Mouse (Mus musculus) hindbrain, postnatal 0 days (tissue): ENCODE results near the gene Noxo1. TPM values are rescaled to one million over a fixed set of nuclear protein-coding genes. Genes with fewer than 3 reads are reported as not detected.

Experiments
- ATAC-seq: fragments of 200-750 bp; cut with Nextera tagmentation; 2 replicates; pipeline ENCODE4 v1.8.0; 2017; ENCODE audit warnings: mild to moderate bottlenecking, moderate TSS enrichment, moderate library complexity
- DNase-seq: peaks from one replicate; pipeline ENCODE4 v3.0.0-alpha.2; 2015; ENCODE audit warnings: low spot score
- H3K27ac ChIP-seq: fragments of 300-500 bp; sonication (generic); 2 replicates; pipeline ENCODE4 v1.5.1; 2014; ENCODE audit warnings: mild to moderate bottlenecking
- H3K27me3 ChIP-seq: fragments of 300-500 bp; sonication (generic); 2 replicates; pipeline ENCODE4 v1.6.1; 2014; ENCODE audit warnings: low read length, mixed read lengths; ENCODE audit not compliant: insufficient read depth
- H3K36me3 ChIP-seq: fragments of 300-500 bp; sonication (generic); 2 replicates; pipeline ENCODE4 v1.6.1; 2014; ENCODE audit warnings: low read length, mixed read lengths; ENCODE audit not compliant: insufficient read depth
- H3K4me1 ChIP-seq: fragments of 300-500 bp; sonication (generic); 2 replicates; pipeline ENCODE4 v1.6.1; 2014; ENCODE audit warnings: antibody characterized with exemption, low read length, mixed read lengths; ENCODE audit not compliant: insufficient read depth
- H3K4me2 ChIP-seq: fragments of 300-500 bp; sonication (generic); 2 replicates; pipeline ENCODE4 v1.6.1; 2014; ENCODE audit warnings: low read depth, mild to moderate bottlenecking, low read length, moderate library complexity, mixed read lengths
- H3K4me3 ChIP-seq: fragments of 300-500 bp; sonication (generic); 2 replicates; pipeline ENCODE4 v1.5.1; 2014; ENCODE audit warnings: low read length
- H3K9ac ChIP-seq: fragments of 300-500 bp; sonication (generic); replicated peaks from 2 replicates; pipeline ENCODE4 v1.6.1; 2014; ENCODE audit warnings: mild to moderate bottlenecking, low read length, moderate library complexity, mixed read lengths
- H3K9me3 ChIP-seq: fragments of 300-500 bp; sonication (generic); 2 replicates; pipeline ENCODE4 v1.6.1; 2016; ENCODE audit warnings: low read length, mixed read lengths
- CTCF ChIP-seq: IDR thresholded peaks from 2 replicates; pipeline ENCODE4 v1.5.1; 2016; ENCODE audit warnings: antibody characterized with exemption, control low read depth, low read depth
- WGBS: fragments of 180-500 bp; shearing (Covaris S2); extraction: QIAGEN DNeasy Blood & Tissue Kit; methylation state at CpG from one replicate; pipeline ENCODE4 v1.1.7; 2014; 5-methylcytosine and 5-hydroxymethylcytosine counted together
- polyA plus RNA-seq: library from polyadenylated mRNA; unstranded; fragments of >200 nt; fragmentation: Nextera tagmentation; extraction: Ambion mirVana; gene quantifications from 2 replicates; pipeline ENCODE4 v1.2.1, GENCODE M21; 2015
- total RNA-seq: library from RNA; depleted of rRNA; stranded (reverse); fragments of >200 nt; gene quantifications from 2 replicates; pipeline ENCODE4 v1.2.3, GENCODE M21; 2014; rRNA removed

The Noxo1 gene
- total RNA-seq (6.1 and 8.1 TPM in 2 replicates), polyA plus RNA-seq (1.4 and 2.2 TPM in 2 replicates)

DNA sequence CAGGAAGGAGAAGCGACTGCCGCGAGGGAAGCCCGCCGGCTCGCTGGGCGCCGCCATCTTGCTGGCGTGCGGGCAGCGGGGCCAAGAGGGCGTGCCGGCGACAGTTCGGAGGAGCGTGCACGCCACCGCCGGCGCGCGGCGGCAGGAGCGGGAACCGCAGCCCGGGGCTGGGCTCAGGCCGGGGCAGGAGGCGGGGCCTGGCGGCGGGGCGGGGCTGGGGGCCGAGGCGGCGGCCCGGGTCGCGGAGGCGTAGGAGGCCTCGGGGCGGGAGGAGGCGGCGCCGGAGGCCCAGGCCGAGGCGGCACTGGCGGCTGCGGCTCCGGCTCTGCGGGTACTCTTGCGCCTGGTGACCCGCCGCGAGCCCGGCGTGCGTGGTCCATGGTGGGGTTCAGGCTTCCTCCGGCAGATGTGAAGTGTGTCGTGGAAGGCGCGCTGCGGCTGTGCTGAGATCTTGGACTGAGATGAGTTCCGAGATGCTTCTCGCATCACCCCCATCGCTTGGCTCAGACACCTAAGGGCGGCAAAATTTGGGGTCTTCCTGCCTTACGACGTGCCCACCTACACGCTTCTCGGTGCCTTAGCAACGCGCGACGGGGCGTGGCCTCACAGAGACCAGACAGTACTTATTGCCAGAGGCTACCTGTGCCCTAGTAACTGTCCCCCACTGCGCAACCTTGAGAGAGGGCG lies at the start of gene Noxo1, which contains the start of gene Gfer:
Gene Noxo1, plus strand, starts transcription at position 224 of the 687 bp plus-strand sequence.
Gene Gfer, minus strand, starts transcription at position 146 of the 687 bp plus-strand sequence.
- H3K36me3 ChIP-seq: peaks cover 24% of the 10 kb centered on the region
- peak within 1 kb of the TSS; percentile 73 for H3K9ac ChIP-seq
- TF ChIP-seq CTCF: no peak
- under 1% methylated on average over 62 of the region's 76 CpGs for WGBS
- peak within 1 kb of the TSS; percentile 83 for H3K4me2 ChIP-seq
- H3K27ac ChIP-seq: peak within 1 kb of the TSS; percentile 91
- peak within 1 kb of the TSS; percentile 77 for H3K4me3 ChIP-seq
- H3K27me3 ChIP-seq: no peaks in the 10 kb centered on the region
- peak; percentile 94 for DNase-seq
- peak; percentile 91 for ATAC-seq
- H3K9me3 ChIP-seq: no peaks in the 10 kb centered on the region
- H3K4me1 ChIP-seq: peaks cover 5% of the 10 kb centered on the region

DNA sequence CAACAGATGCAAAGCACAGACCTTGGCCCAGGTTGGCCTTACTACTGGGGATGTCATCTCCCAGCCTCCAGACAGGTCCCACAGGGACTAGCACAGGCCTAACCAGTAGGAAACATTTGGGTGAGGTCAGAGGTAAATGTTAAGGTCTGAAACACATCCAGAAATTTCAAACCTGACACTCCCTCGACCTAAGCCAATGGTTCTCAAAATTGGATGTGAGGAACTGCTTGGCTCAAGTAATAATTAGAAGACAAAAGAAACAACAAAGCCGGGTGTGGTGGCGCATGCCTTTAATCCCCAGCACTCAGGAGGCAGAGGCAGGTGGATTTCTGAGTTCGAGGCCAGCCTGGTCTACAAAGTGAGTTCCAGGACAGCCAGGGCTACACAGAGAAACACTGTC lies 49.7 kb upstream of the Noxo1 start:
- no peak for TF ChIP-seq CTCF
- Histone ChIP-seq H3K9me3 (no peaks in the 10 kb centered on the region), H3K4me1 (peaks cover 4% of the 10 kb centered on the region; the same call in 1 of the 2 replicates), H3K27ac (no peak overlapping the region), H3K4me3 (no peak overlapping the region), H3K36me3 (no peaks in the 10 kb centered on the region), H3K27me3 (no peaks in the 10 kb centered on the region), H3K9ac (no peak overlapping the region), H3K4me2 (no peak overlapping the region)
- ATAC-seq (no peak), DNase-seq (no peak)
- WGBS: 79% methylated on average over 4 of the region's 4 CpGs

DNA sequence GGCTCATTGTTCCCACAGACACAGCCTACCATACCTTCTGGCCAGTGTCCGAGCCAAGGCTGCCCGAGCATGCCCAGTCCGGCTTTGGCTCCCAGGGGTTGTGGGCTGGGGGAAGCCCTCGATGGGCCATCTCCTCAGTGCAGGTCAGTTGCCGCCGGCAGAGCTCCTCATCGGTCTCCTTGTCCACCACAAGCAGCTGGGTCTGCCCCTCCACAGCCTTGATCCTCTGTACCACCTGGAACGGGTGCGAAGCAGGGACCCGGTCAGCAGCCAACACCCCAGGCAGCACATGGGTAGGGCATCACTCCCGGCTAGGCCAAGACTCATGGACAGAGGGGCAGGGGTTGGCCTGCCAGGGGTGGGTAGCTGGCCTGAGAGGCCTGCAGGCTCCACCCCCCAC lies 48.5 kb upstream of the Noxo1 start:
- no peak for TF ChIP-seq CTCF
- no peak overlapping the region for H3K4me3 ChIP-seq
- 75% methylated on average over 11 of the region's 11 CpGs for WGBS
- H3K27me3 ChIP-seq: no peaks in the 10 kb centered on the region
- no peak for DNase-seq
- H3K9me3 ChIP-seq: no peaks in the 10 kb centered on the region
- peak overlapping the region; percentile 27; the same call in 1 of the 2 replicates for H3K4me2 ChIP-seq
- no peak overlapping the region; the same call in 1 of the 2 replicates for H3K27ac ChIP-seq
- H3K4me1 ChIP-seq: peaks cover 4% of the 10 kb centered on the region; the same call in 1 of the 2 replicates
- peak overlapping the region; percentile 33; the same call in 1 of the 2 replicates for H3K9ac ChIP-seq
- ATAC-seq: no peak
- H3K36me3 ChIP-seq: no peaks in the 10 kb centered on the region

DNA sequence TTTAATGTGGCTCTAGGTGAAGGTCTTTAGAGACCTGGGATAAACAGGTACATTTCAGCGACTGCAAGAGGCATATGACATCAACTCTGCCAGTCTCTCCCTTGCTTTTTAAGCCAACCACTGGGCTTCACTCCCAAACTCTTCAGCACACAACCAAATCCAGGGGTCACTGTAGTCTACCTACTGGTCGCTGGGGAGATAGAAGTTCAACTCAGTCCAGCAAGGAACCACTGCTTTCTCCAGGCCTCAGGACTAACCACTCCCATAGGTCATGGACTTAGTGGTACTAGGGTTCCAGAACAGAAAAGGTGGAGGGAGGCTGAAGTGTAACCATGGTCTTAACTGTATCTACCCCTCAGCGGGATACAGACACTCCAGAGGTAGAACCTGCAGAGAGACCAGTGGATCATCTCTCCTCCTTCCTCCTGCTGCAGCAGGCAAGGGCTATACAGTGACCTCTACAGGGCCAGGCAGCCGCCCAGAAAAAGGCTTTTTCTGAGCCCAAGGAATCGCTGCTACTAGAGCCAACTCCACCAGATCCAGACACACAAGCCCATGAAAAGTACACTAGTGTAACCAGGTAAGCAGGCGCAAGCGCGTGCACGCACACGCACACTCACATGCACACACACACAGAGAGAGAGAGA lies 47.2 kb upstream of the Noxo1 start:
- DNase-seq (peak; percentile 30), ATAC-seq (no peak)
- Histone ChIP-seq H3K27me3 (no peaks in the 10 kb centered on the region), H3K4me3 (peak overlapping the region; percentile 58), H3K4me1 (peaks cover 4% of the 10 kb centered on the region; the same call in 1 of the 2 replicates), H3K9ac (peak overlapping the region; percentile 90; the same call in 1 of the 2 replicates), H3K9me3 (no peaks in the 10 kb centered on the region), H3K27ac (peak overlapping the region; percentile 83; the same call in 1 of the 2 replicates), H3K4me2 (peak overlapping the region; percentile 86), H3K36me3 (no peaks in the 10 kb centered on the region)
- WGBS: 73% methylated on average over 10 of the region's 10 CpGs
- TF ChIP-seq CTCF: peak; percentile 27; the same call in 1 of the 2 replicates

DNA sequence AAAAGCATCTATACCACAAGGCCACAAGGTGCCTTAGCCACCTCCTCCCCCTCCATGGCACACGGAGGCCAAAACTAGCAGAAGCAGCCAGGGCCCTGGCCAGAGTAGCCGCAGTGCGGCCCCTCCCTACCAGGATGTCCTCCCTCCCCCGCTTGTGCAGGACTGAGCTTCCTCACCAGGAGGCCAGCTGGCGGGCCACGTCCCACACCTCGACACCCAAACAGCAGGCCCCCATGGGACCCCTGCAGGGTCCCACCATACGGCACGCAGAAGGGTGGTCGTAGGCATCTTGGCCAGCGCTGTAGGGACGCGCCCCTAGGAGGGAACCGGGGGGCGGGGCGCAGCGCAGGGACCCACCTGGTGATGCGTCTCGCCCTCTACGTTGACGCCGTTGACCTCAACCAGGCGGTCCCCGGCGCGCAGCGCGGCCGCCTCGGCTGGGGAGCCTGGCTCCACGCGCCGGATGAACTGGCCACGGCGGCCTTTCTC lies 46.4 kb upstream of the Noxo1 start:
- 1% methylated on average over 33 of the region's 35 CpGs for WGBS
- Histone ChIP-seq H3K4me1 (peaks cover 4% of the 10 kb centered on the region; the same call in 1 of the 2 replicates), H3K9ac (peak overlapping the region; percentile 90), H3K9me3 (no peaks in the 10 kb centered on the region), H3K4me3 (peak overlapping the region; percentile 58), H3K27ac (peak overlapping the region; percentile 83), H3K4me2 (peak overlapping the region; percentile 86), H3K27me3 (no peaks in the 10 kb centered on the region), H3K36me3 (no peaks in the 10 kb centered on the region)
- DNase-seq: peak; percentile 50
- peak; percentile 64 for ATAC-seq
- 0 out of 2 replicates have a peak, but pooled peaks have one; percentile 5 for TF ChIP-seq CTCF

DNA sequence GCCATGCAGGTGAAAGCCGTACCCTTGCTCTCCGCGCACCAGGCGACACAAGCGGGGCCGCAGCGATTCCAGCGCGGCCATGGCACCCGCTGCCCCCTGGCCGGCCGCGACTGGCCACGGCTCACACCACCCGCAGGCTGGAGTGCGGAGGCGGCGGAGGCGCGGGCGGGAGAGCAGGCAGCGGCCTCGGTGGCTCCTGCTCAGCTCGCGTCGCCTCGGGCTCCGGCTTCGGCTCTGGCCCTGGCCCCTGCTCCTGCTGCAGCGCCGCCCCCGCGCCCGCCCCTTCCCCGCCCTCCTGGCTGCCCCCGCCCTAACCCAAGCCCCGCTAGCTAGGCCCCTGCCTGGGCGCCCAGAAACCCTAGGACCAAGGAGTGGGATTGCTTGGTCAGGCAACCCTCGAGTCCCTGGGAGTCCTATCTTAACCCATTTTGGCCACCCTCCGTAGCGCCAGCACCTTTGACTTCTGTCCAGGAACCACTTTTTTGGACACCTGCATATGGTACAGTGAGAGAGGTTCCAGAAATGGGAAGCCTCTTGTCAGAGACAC lies 45.9 kb upstream of the Noxo1 start, which contains the start of gene Slc9a3r2:
Gene Slc9a3r2, minus strand, starts transcription at position 258 of the 547 bp plus-strand sequence.
- Histone ChIP-seq H3K4me2 (peak within 1 kb of the TSS; percentile 86), H3K36me3 (no peaks in the 10 kb centered on the region), H3K4me3 (peak within 1 kb of the TSS; percentile 58), H3K9me3 (no peaks in the 10 kb centered on the region), H3K27ac (peak within 1 kb of the TSS; percentile 83), H3K9ac (peak within 1 kb of the TSS; percentile 90), H3K4me1 (peaks cover 4% of the 10 kb centered on the region; the same call in 1 of the 2 replicates), H3K27me3 (no peaks in the 10 kb centered on the region)
- DNase-seq: peak; percentile 68
- no peak for TF ChIP-seq CTCF
- peak; percentile 50 for ATAC-seq
- WGBS: under 1% methylated on average over 30 of the region's 41 CpGs
